Comparison of ENCODE assay signal across 8 mouse cellular contexts in the genomic region with DNA sequence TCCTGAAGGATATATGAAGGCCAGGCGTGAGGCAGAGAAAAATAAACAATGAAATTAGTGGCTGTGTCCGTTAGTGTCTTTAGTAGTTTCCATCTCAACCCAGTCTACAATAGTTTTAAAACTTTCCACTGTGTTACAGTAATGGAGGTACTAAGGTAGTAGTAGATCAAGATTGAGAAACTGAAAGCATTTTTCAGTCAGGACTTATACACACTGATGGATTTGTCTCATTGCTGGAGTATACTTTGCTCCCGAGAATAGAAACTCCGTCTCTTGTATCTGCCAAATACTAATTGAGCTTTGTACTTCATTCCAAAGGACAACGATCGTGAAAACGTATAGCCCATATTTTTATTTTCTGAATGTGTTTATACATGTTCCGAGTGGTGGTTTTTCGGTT. TPM values are rescaled to one million over a fixed set of nuclear protein-coding genes. Genes with fewer than 3 reads are reported as not detected.
DNase-seq lines count a peak whose midpoint lies in the region; ATAC-seq and TF ChIP-seq lines count a peak whose summit lies in the region.

No protein-coding gene starts in this region.

- DNase-seq in cerebellum, adult 2 months, result no peak
- DNase-seq in cerebellum, adult 11 months, result no peak
- DNase-seq in A20 (ENCODE audit: low read depth, low spot score), result peak; percentile 51
- DNase-seq in forebrain, embryonic 11.5 days (ENCODE audit: low spot score), result no peak
- DNase-seq in liver, embryonic 13.5 days, result no peak
- DNase-seq in left cerebral cortex, postnatal 10 days (ENCODE audit: extremely low spot score in 1 of 2, low spot score in 2 of 2), result no peak
- no peak for DNase-seq in adrenal gland, postnatal 4 days (ENCODE audit: low spot score in 2 of 2)
- DNase-seq in gastrocnemius, postnatal 36 days, result no peak

- intact Hi-C loops in left cerebral cortex, postnatal 10 days (cut with DNase I), result no loop called here
- intact Hi-C loops in gastrocnemius, postnatal 36 days (cut with DNase I), result no loop called here

- no peak for ATAC-seq in forebrain, embryonic 11.5 days (replicated peaks; ENCODE audit: low FRiP score)
- ATAC-seq in liver, embryonic 13.5 days (ENCODE audit: low read depth), result no peak

- H3K4me1 ChIP-seq in cerebellum, adult 2 months (ENCODE audit: control insufficient read depth, insufficient read depth, low read length), result no peaks in the 10 kb centered on the region
- H3K4me1 ChIP-seq in forebrain, embryonic 11.5 days (replicated peaks; ENCODE audit: control insufficient read depth, insufficient read depth, low read length), result peaks cover 7% of the 10 kb centered on the region
- peaks cover 29% of the 10 kb centered on the region for H3K4me1 ChIP-seq in liver, embryonic 13.5 days (replicated peaks)

- no peak for TF ChIP-seq POLR2A in cerebellum, adult 2 months (IDR thresholded peaks at IDR 0.05; ENCODE audit: borderline replicate concordance, insufficient read depth, low read length)

- 23% methylated on average over 9 of the region's 9 CpGs for WGBS in cerebellum, adult 2 months
- 48% methylated on average over 9 of the region's 9 CpGs for WGBS in forebrain, embryonic 11.5 days
- WGBS in liver, embryonic 13.5 days (ENCODE audit: insufficient replicate concordance), result 39% methylated on average over 9 of the region's 9 CpGs

- no peaks in the 10 kb centered on the region for H3K27me3 ChIP-seq in cerebellum, adult 2 months (ENCODE audit: control insufficient read depth, insufficient read depth, low read length)
- no peaks in the 10 kb centered on the region for H3K27me3 ChIP-seq in forebrain, embryonic 11.5 days (ENCODE audit: control insufficient read depth, insufficient read depth, low read length)
- no peaks in the 10 kb centered on the region for H3K27me3 ChIP-seq in liver, embryonic 13.5 days

- H3K9ac ChIP-seq in forebrain, embryonic 11.5 days (ENCODE audit: low read length), result peak overlapping the region; percentile 90
- H3K9ac ChIP-seq in liver, embryonic 13.5 days, result peak overlapping the region; percentile 96

- no peaks in the 10 kb centered on the region for H3K36me3 ChIP-seq in forebrain, embryonic 11.5 days (ENCODE audit: control insufficient read depth, insufficient read depth, low read length)
- peaks cover 7% of the 10 kb centered on the region for H3K36me3 ChIP-seq in liver, embryonic 13.5 days

- no peak for TF ChIP-seq CTCF in cerebellum, adult 2 months (IDR thresholded peaks at IDR 0.05; ENCODE audit: borderline replicate concordance, insufficient read depth, low read depth, low read length)

- peak overlapping the region; percentile 87 for H3K4me3 ChIP-seq in cerebellum, adult 2 months (replicated peaks; ENCODE audit: insufficient read depth, low read depth, low read length)
- peak overlapping the region; percentile 80 for H3K4me3 ChIP-seq in forebrain, embryonic 11.5 days (ENCODE audit: low read depth, low read length)
- peak overlapping the region; percentile 94 for H3K4me3 ChIP-seq in liver, embryonic 13.5 days (replicated peaks)

- H3K9me3 ChIP-seq in forebrain, embryonic 11.5 days (ENCODE audit: control insufficient read depth, low read length), result no peaks in the 10 kb centered on the region
- no peaks in the 10 kb centered on the region for H3K9me3 ChIP-seq in liver, embryonic 13.5 days (replicated peaks)

- H3K27ac ChIP-seq in cerebellum, adult 2 months (ENCODE audit: insufficient read depth, low read length), result no peak overlapping the region
- no peak overlapping the region; the same call in 1 of the 2 replicates for H3K27ac ChIP-seq in forebrain, embryonic 11.5 days (ENCODE audit: low read depth, low read length)
- peak overlapping the region; percentile 96 for H3K27ac ChIP-seq in liver, embryonic 13.5 days

- peak overlapping the region; percentile 64 for H3K4me2 ChIP-seq in forebrain, embryonic 11.5 days (ENCODE audit: low read depth, low read length, severe bottlenecking)
- H3K4me2 ChIP-seq in liver, embryonic 13.5 days, result peak overlapping the region; percentile 76

RNA-seq across cellular contexts. Expression of a gene that starts 1.0 kb away (rescaled TPM):
- 30.8 and 31.9 TPM in 2 replicates for polyA plus RNA-seq in cerebellum, adult 2 months (2012; rRNA removed)
- polyA plus RNA-seq in forebrain, embryonic 11.5 days (2014; fragmentation: Nextera tagmentation; extraction: Ambion mirVana), result 57.8 and 61.9 TPM in 2 replicates
- 18.9 and 21.7 TPM in 2 replicates for polyA plus RNA-seq in liver, embryonic 13.5 days (2015; fragmentation: Nextera tagmentation; extraction: Ambion mirVana)
- 10 to 100 TPM; 22.4 to 24.8 TPM for total RNA-seq in left cerebral cortex, postnatal 10 days (2021)
- total RNA-seq in adrenal gland, postnatal 4 days (2021), result 10 to 100 TPM; 21.3 to 21.7 TPM
- total RNA-seq in gastrocnemius, postnatal 36 days (2021), result 10 to 100 TPM; 12.4 to 12.8 TPM

RNA-seq across cellular contexts. Expression of a gene that starts 1.1 kb away (rescaled TPM):
- polyA plus RNA-seq in cerebellum, adult 2 months (2012; rRNA removed), result 16.7 and 21.6 TPM in 2 replicates
- polyA plus RNA-seq in forebrain, embryonic 11.5 days (2014; fragmentation: Nextera tagmentation; extraction: Ambion mirVana), result 22.6 and 24.6 TPM in 2 replicates
- polyA plus RNA-seq in liver, embryonic 13.5 days (2015; fragmentation: Nextera tagmentation; extraction: Ambion mirVana), result 18.7 and 30.1 TPM in 2 replicates
- 1 to 10 TPM; 7.6 to 9.6 TPM for total RNA-seq in left cerebral cortex, postnatal 10 days (2021)
- 10 to 100 TPM; 16.7 to 18.9 TPM for total RNA-seq in adrenal gland, postnatal 4 days (2021)
- total RNA-seq in gastrocnemius, postnatal 36 days (2021), result 1 to 10 TPM; 8.8 to 9.8 TPM
